17 mouse cellular contexts compared by ENCODE assay signal in genomic region chr9:66669561-66670078, GRCm38 (mm10). TPM values are rescaled to one million over a fixed set of nuclear protein-coding genes. Genes with fewer than 3 reads are reported as not detected.
DNase-seq lines count a peak whose midpoint lies in the region; ATAC-seq lines count a peak whose summit lies in the region.
"Had no signal": no experiment of that assay in that cellular context is flagged by ENCODE, and none has a peak within 500 bp of the region (broad histone marks: within the 10 kb centered on the region; RNA-seq: fewer than 3 reads in every experiment).

No protein-coding gene starts in this region.

- DNase-seq in heart, adult 18-20 months: peak; percentile 28 to 77
- no peak for DNase-seq in heart, postnatal 25 days (ENCODE audit: low spot score)
- peak; percentile 79 for DNase-seq in testis, postnatal 14 days (ENCODE audit: low spot score)
- DNase-seq in testis, postnatal 10 days (ENCODE audit: low spot score): no peak
- peak; percentile 40 for DNase-seq in ZHBTc4 (ENCODE audit: low read depth, low spot score)
- peak; percentile 9 for DNase-seq in mesoderm, embryonic 11.5 days (ENCODE audit: low read depth, low spot score)
- no peak for DNase-seq in adrenal gland, postnatal 14 days
- DNase-seq: cerebellum, adult 9-10 months; kidney, adult 9 months; lung, adult 2 months; lung, postnatal 4 days had no signal

- intact Hi-C loops in heart, postnatal 25 days (cut with DNase I): no loop called here

- no peak overlapping the region for H3K4me3 ChIP-seq in forebrain, embryonic 12.5 days (replicated peaks)
- H3K4me3 ChIP-seq: limb, embryonic 13.5 days; midbrain, embryonic 13.5 days had no signal

- H3K4me1 ChIP-seq in forebrain, embryonic 12.5 days: no peaks in the 10 kb centered on the region
- H3K4me1 ChIP-seq: midbrain, embryonic 13.5 days had no signal

- H3K27me3 ChIP-seq in forebrain, embryonic 12.5 days: no peaks in the 10 kb centered on the region
- H3K27me3 ChIP-seq: limb, embryonic 13.5 days; midbrain, embryonic 13.5 days had no signal

- no peak overlapping the region for H3K4me2 ChIP-seq in forebrain, embryonic 12.5 days
- H3K4me2 ChIP-seq: limb, embryonic 13.5 days; midbrain, embryonic 13.5 days had no signal

- H3K9ac ChIP-seq in forebrain, embryonic 12.5 days: no peak overlapping the region
- H3K9ac ChIP-seq: limb, embryonic 13.5 days; midbrain, embryonic 13.5 days had no signal

- no peaks in the 10 kb centered on the region for H3K36me3 ChIP-seq in forebrain, embryonic 12.5 days (replicated peaks)
- H3K36me3 ChIP-seq: G1E; limb, embryonic 13.5 days; midbrain, embryonic 13.5 days had no signal

- WGBS in forebrain, embryonic 12.5 days: 70% methylated on average over 7 of the region's 7 CpGs

- no peaks in the 10 kb centered on the region for H3K9me3 ChIP-seq in forebrain, embryonic 12.5 days
- H3K9me3 ChIP-seq: G1E; limb, embryonic 13.5 days; midbrain, embryonic 13.5 days had no signal

- no peak for ATAC-seq in forebrain, embryonic 12.5 days (ENCODE audit: low FRiP score)
- ATAC-seq: hindbrain, embryonic 16.5 days; midbrain, embryonic 13.5 days had no signal

- H3K27ac ChIP-seq in forebrain, embryonic 12.5 days: no peak overlapping the region
- H3K27ac ChIP-seq: limb, embryonic 13.5 days; midbrain, embryonic 13.5 days had no signal

RNA-seq across cellular contexts. Expression of gene Car12, which starts 43.9 kb away (rescaled TPM):
- not detected for total RNA-seq in heart, adult 18-20 months (2021)
- not detected for total RNA-seq in heart, postnatal 25 days (2021)
- 0.33 and 0.49 TPM in 2 replicates for total RNA-seq in adrenal gland, postnatal 14 days (2021)
- 0.91 and 1.6 TPM in 2 replicates for polyA plus RNA-seq in forebrain, embryonic 12.5 days (2016; fragmentation: Nextera tagmentation; extraction: Ambion mirVana)
- total RNA-seq: heart, postnatal 36 days had no signal
- polyA plus RNA-seq: G1E had no signal

Comparison
In these comparisons a context has a peak if more than half of its experiments do, and no peak if none do; other contexts are left out.
1. DNase-seq: peak in heart, adult 18-20 months (2 of 2), testis, postnatal 14 days (single experiment), ZHBTc4 (single experiment) and mesoderm, embryonic 11.5 days (single experiment); none in heart, postnatal 25 days (single experiment), testis, postnatal 10 days (single experiment) and adrenal gland, postnatal 14 days (single experiment).